Mouse (Mus musculus) limb, embryonic 15.5 days (tissue): ENCODE data around the gene Fhl2. TPM values are rescaled to one million over a fixed set of nuclear protein-coding genes. Genes with fewer than 3 reads are reported as not detected.

ENCODE experiments used
- ATAC-seq: fragments of 200-750 bp; cut with Nextera tagmentation; 2 replicates; pipeline ENCODE4 v1.8.0; 2017; ENCODE audit warnings: low read depth, moderate TSS enrichment; ENCODE audit not compliant: insufficient number of reproducible peaks, low FRiP score, low TSS enrichment
- H3K27ac ChIP-seq: fragments of 300-500 bp; sonication (generic); 2 replicates; pipeline ENCODE4 v1.5.1; 2015; ENCODE audit warnings: moderate library complexity, mild to moderate bottlenecking, inconsistent platforms
- H3K27me3 ChIP-seq: fragments of 300-500 bp; sonication (generic); 2 replicates; pipeline ENCODE4 v1.6.1; 2015; ENCODE audit warnings: inconsistent platforms
- H3K36me3 ChIP-seq: fragments of 300-500 bp; sonication (generic); 2 replicates; pipeline ENCODE4 v1.6.1; 2015; ENCODE audit warnings: inconsistent platforms
- H3K4me1 ChIP-seq: fragments of 300-500 bp; sonication (generic); 2 replicates; pipeline ENCODE4 v1.6.1; 2015; ENCODE audit warnings: inconsistent platforms
- H3K4me2 ChIP-seq: fragments of 300-500 bp; sonication (generic); 2 replicates; pipeline ENCODE4 v1.6.1; 2015; ENCODE audit warnings: mild to moderate bottlenecking, inconsistent platforms
- H3K4me3 ChIP-seq: fragments of 300-500 bp; sonication (generic); 2 replicates; pipeline ENCODE4 v1.5.1; 2015; ENCODE audit warnings: mild to moderate bottlenecking, inconsistent platforms
- H3K9ac ChIP-seq: fragments of 300-500 bp; sonication (generic); 2 replicates; pipeline ENCODE4 v1.6.1; 2015; ENCODE audit warnings: inconsistent platforms
- H3K9me3 ChIP-seq: fragments of 300-500 bp; sonication (generic); 2 replicates; pipeline ENCODE4 v1.6.1; 2016; ENCODE audit warnings: inconsistent platforms
- WGBS: fragments of 180-500 bp; shearing (Covaris S2); methylation state at CpG from one replicate; pipeline ENCODE4 v1.1.7; 2015; 5-methylcytosine and 5-hydroxymethylcytosine counted together
- polyA plus RNA-seq: library from polyadenylated mRNA; unstranded; fragments of >200 nt; fragmentation: Nextera tagmentation; extraction: Ambion mirVana; gene quantifications from 2 replicates; pipeline ENCODE4 v1.2.1, GENCODE M21; 2015

Fhl2 gene
- polyA plus RNA-seq, 1 experiment from 2014 or later: 24.7 TPM

- H3K36me3 ChIP-seq: no peaks in the 10 kb centered on the region
- H3K9me3 ChIP-seq: no peaks in the 10 kb centered on the region
- under 1% methylated on average over 98 of the region's 102 CpGs for WGBS
- H3K4me2 ChIP-seq: peak overlapping the region; percentile 79
- peak overlapping the region; percentile 75 for H3K4me3 ChIP-seq
- no peaks in the 10 kb centered on the region for H3K27me3 ChIP-seq
- H3K27ac ChIP-seq: peak overlapping the region; percentile 77
- H3K4me1 ChIP-seq: peaks cover 17% of the 10 kb centered on the region
- H3K9ac ChIP-seq: peak overlapping the region; percentile 88
- ATAC-seq: peak; percentile 61
Measured at GRCm38 (mm10) chr1:43092056-43093015, 104.4 kb downstream of the Fhl2 start.

GRCm38 (mm10) chr1:43091306-43092055 lies 105.3 kb downstream of the Fhl2 start:
- Histone ChIP-seq H3K4me1 (peaks cover 17% of the 10 kb centered on the region), H3K4me3 (peak overlapping the region; percentile 75), H3K27me3 (no peaks in the 10 kb centered on the region), H3K9me3 (no peaks in the 10 kb centered on the region), H3K36me3 (no peaks in the 10 kb centered on the region), H3K27ac (peak overlapping the region; percentile 77; the same call in 1 of the 2 replicates), H3K4me2 (peak overlapping the region; percentile 79), H3K9ac (peak overlapping the region; percentile 88)
- 46% methylated on average over 13 of the region's 13 CpGs for WGBS
- ATAC-seq: no peak

- H3K36me3 ChIP-seq: no peaks in the 10 kb centered on the region
- no peak for ATAC-seq
- H3K4me1 ChIP-seq: peaks cover 17% of the 10 kb centered on the region
- H3K9ac ChIP-seq: no peak overlapping the region
- H3K4me3 ChIP-seq: no peak overlapping the region
- H3K9me3 ChIP-seq: no peaks in the 10 kb centered on the region
- H3K4me2 ChIP-seq: no peak overlapping the region
- H3K27me3 ChIP-seq: no peaks in the 10 kb centered on the region
- H3K27ac ChIP-seq: no peak overlapping the region
- WGBS: 63% methylated on average over 1 of the region's 1 CpGs
Measured at GRCm38 (mm10) chr1:43090418-43090817, 106.4 kb downstream of the Fhl2 start.

- H3K4me2 ChIP-seq: no peak overlapping the region
- no peak overlapping the region for H3K9ac ChIP-seq
- 82% methylated on average over 5 of the region's 5 CpGs for WGBS
- no peak for ATAC-seq
- H3K4me1 ChIP-seq: no peaks in the 10 kb centered on the region
- H3K36me3 ChIP-seq: no peaks in the 10 kb centered on the region
- no peaks in the 10 kb centered on the region for H3K27me3 ChIP-seq
- H3K27ac ChIP-seq: no peak overlapping the region
- no peaks in the 10 kb centered on the region for H3K9me3 ChIP-seq
- H3K4me3 ChIP-seq: no peak overlapping the region
Measured at GRCm38 (mm10) chr1:43082946-43083345, 113.8 kb downstream of the Fhl2 start.

- no peak for ATAC-seq
- H3K4me2 ChIP-seq: no peak overlapping the region
- no peaks in the 10 kb centered on the region for H3K27me3 ChIP-seq
- no peak overlapping the region for H3K9ac ChIP-seq
- peaks cover 24% of the 10 kb centered on the region for H3K36me3 ChIP-seq
- H3K4me3 ChIP-seq: no peak overlapping the region
- no peak overlapping the region for H3K27ac ChIP-seq
- H3K4me1 ChIP-seq: no peaks in the 10 kb centered on the region
- H3K9me3 ChIP-seq: no peaks in the 10 kb centered on the region
- 92% methylated on average over 2 of the region's 2 CpGs for WGBS
Measured at GRCm38 (mm10) chr1:43078124-43078523, 118.7 kb downstream of the Fhl2 start.

- no peak for ATAC-seq
- Histone ChIP-seq H3K36me3 (peaks cover 31% of the 10 kb centered on the region), H3K4me3 (no peak overlapping the region), H3K9ac (no peak overlapping the region), H3K4me2 (no peak overlapping the region), H3K9me3 (no peaks in the 10 kb centered on the region), H3K27ac (no peak overlapping the region), H3K27me3 (no peaks in the 10 kb centered on the region), H3K4me1 (no peaks in the 10 kb centered on the region)
- 87% methylated on average over 2 of the region's 2 CpGs for WGBS
Measured at GRCm38 (mm10) chr1:43074791-43075190, 122.0 kb downstream of the Fhl2 start.

Other genes starting within 250 kb of the Fhl2 start
- gene Gpr45, start 244.1 kb downstream of the Fhl2 start, polyA plus RNA-seq: 4.4 and 5.2 TPM in 2 replicates
- gene Tgfbrap1, start 98.3 kb downstream of the Fhl2 start, polyA plus RNA-seq: 10.6 and 11.9 TPM in 2 replicates
- gene AI597479, start 98.3 kb downstream of the Fhl2 start, polyA plus RNA-seq: 29.1 and 29.9 TPM in 2 replicates
- gene Nck2, start 247.6 kb upstream of the Fhl2 start, polyA plus RNA-seq: 31.1 and 35.9 TPM in 2 replicates